Mouse (Mus musculus): ENCODE measurements around the gene 1500009L16Rik. TPM values are rescaled to one million over a fixed set of nuclear protein-coding genes. Genes with fewer than 3 reads are reported as not detected.
A peak's percentile ranks its signal among the peaks of the same experiment; 100 is the strongest.

1500009L16Rik gene
- polyA plus RNA-seq, 1 experiment from 2014 or later, result 44.0 TPM

- ATAC-seq (replicated peaks; ENCODE audit: low FRiP score), result no peak
Observed at GRCm38 (mm10) chr10:83718855-83719474, 3.7 kb upstream of the 1500009L16Rik start.

GRCm38 (mm10) chr10:83723055-83723454 lies 390 bp downstream of the 1500009L16Rik start:
- Histone ChIP-seq H3K9me3 (ENCODE audit: control insufficient read depth, low read length) (peaks cover 3% of the 10 kb centered on the region), H3K4me1 (replicated peaks; ENCODE audit: control insufficient read depth, insufficient read depth, low read length) (peaks cover 8% of the 10 kb centered on the region; the same call in 1 of the 2 replicates), H3K36me3 (ENCODE audit: control insufficient read depth, insufficient read depth, low read length) (no peaks in the 10 kb centered on the region), H3K4me2 (ENCODE audit: low read depth, low read length, severe bottlenecking) (peak overlapping the region; percentile 83), H3K27me3 (ENCODE audit: control insufficient read depth, insufficient read depth, low read length) (no peaks in the 10 kb centered on the region), H3K27ac (ENCODE audit: low read depth, low read length) (no peak overlapping the region), H3K9ac (ENCODE audit: low read length) (peak overlapping the region; percentile 71), H3K4me3 (ENCODE audit: low read depth, low read length) (peak overlapping the region; percentile 67)
- under 1% methylated on average over 22 of the region's 23 CpGs for WGBS
- ATAC-seq (replicated peaks; ENCODE audit: low FRiP score) (peak; percentile 50; the same call in 1 of the 2 replicates), DNase-seq (ENCODE audit: low spot score) (no peak)

More at GRCm38 (mm10) chr10:83718855-83719474, 3.7 kb upstream of the 1500009L16Rik start:
- DNase-seq (ENCODE audit: low spot score), result no peak
- Histone ChIP-seq H3K4me3 (ENCODE audit: low read depth, low read length) (no peak overlapping the region), H3K9ac (ENCODE audit: low read length) (no peak overlapping the region), H3K4me1 (replicated peaks; ENCODE audit: control insufficient read depth, insufficient read depth, low read length) (peaks cover 8% of the 10 kb centered on the region; the same call in 1 of the 2 replicates), H3K36me3 (ENCODE audit: control insufficient read depth, insufficient read depth, low read length) (no peaks in the 10 kb centered on the region), H3K27me3 (ENCODE audit: control insufficient read depth, insufficient read depth, low read length) (no peaks in the 10 kb centered on the region), H3K4me2 (ENCODE audit: low read depth, low read length, severe bottlenecking) (no peak overlapping the region), H3K27ac (ENCODE audit: low read depth, low read length) (no peak overlapping the region), H3K9me3 (ENCODE audit: control insufficient read depth, low read length) (no peaks in the 10 kb centered on the region)
- WGBS, result 87% methylated on average over 12 of the region's 12 CpGs

GRCm38 (mm10) chr10:83724351-83725059 lies 1.8 kb downstream of the 1500009L16Rik start:
- ATAC-seq (replicated peaks; ENCODE audit: low FRiP score), result no peak
- DNase-seq (ENCODE audit: low spot score), result no peak
- H3K9me3 ChIP-seq (ENCODE audit: control insufficient read depth, low read length), result peaks cover 3% of the 10 kb centered on the region
- 86% methylated on average over 15 of the region's 15 CpGs for WGBS
- H3K4me3 ChIP-seq (ENCODE audit: low read depth, low read length), result no peak overlapping the region
- peaks cover 8% of the 10 kb centered on the region; the same call in 1 of the 2 replicates for H3K4me1 ChIP-seq (replicated peaks; ENCODE audit: control insufficient read depth, insufficient read depth, low read length)
- no peak overlapping the region for H3K9ac ChIP-seq (ENCODE audit: low read length)
- H3K4me2 ChIP-seq (ENCODE audit: low read depth, low read length, severe bottlenecking), result no peak overlapping the region
- H3K27me3 ChIP-seq (ENCODE audit: control insufficient read depth, insufficient read depth, low read length), result no peaks in the 10 kb centered on the region
- H3K36me3 ChIP-seq (ENCODE audit: control insufficient read depth, insufficient read depth, low read length), result no peaks in the 10 kb centered on the region
- H3K27ac ChIP-seq (ENCODE audit: low read depth, low read length), result no peak overlapping the region

- H3K9ac ChIP-seq (ENCODE audit: low read length), result no peak overlapping the region
- peaks cover 3% of the 10 kb centered on the region for H3K9me3 ChIP-seq (ENCODE audit: control insufficient read depth, low read length)
- no peak overlapping the region for H3K27ac ChIP-seq (ENCODE audit: low read depth, low read length)
- no peaks in the 10 kb centered on the region for H3K36me3 ChIP-seq (ENCODE audit: control insufficient read depth, insufficient read depth, low read length)
- H3K4me2 ChIP-seq (ENCODE audit: low read depth, low read length, severe bottlenecking), result no peak overlapping the region
- no peak overlapping the region for H3K4me3 ChIP-seq (ENCODE audit: low read depth, low read length)
- ATAC-seq (replicated peaks; ENCODE audit: low FRiP score) (no peak), DNase-seq (ENCODE audit: low spot score) (no peak)
- H3K4me1 ChIP-seq (replicated peaks; ENCODE audit: control insufficient read depth, insufficient read depth, low read length), result peaks cover 8% of the 10 kb centered on the region; the same call in 1 of the 2 replicates
- 85% methylated on average over 11 of the region's 11 CpGs for WGBS
- no peaks in the 10 kb centered on the region for H3K27me3 ChIP-seq (ENCODE audit: control insufficient read depth, insufficient read depth, low read length)
Observed at GRCm38 (mm10) chr10:83726164-83726563, 3.5 kb downstream of the 1500009L16Rik start.

- Histone ChIP-seq H3K27ac (ENCODE audit: low read depth, low read length) (no peak overlapping the region), H3K36me3 (ENCODE audit: control insufficient read depth, insufficient read depth, low read length) (no peaks in the 10 kb centered on the region), H3K4me3 (ENCODE audit: low read depth, low read length) (no peak overlapping the region), H3K27me3 (ENCODE audit: control insufficient read depth, insufficient read depth, low read length) (no peaks in the 10 kb centered on the region), H3K9me3 (ENCODE audit: control insufficient read depth, low read length) (peaks cover 3% of the 10 kb centered on the region), H3K4me2 (ENCODE audit: low read depth, low read length, severe bottlenecking) (no peak overlapping the region), H3K4me1 (replicated peaks; ENCODE audit: control insufficient read depth, insufficient read depth, low read length) (peaks cover 4% of the 10 kb centered on the region; the same call in 1 of the 2 replicates), H3K9ac (ENCODE audit: low read length) (no peak overlapping the region)
- 93% methylated on average over 5 of the region's 5 CpGs for WGBS
- ATAC-seq (replicated peaks; ENCODE audit: low FRiP score) (no peak), DNase-seq (ENCODE audit: low spot score) (no peak)
Observed at GRCm38 (mm10) chr10:83727846-83728245, 5.2 kb downstream of the 1500009L16Rik start.

- no peak for ATAC-seq (replicated peaks; ENCODE audit: low FRiP score)
- H3K4me1 ChIP-seq (replicated peaks; ENCODE audit: control insufficient read depth, insufficient read depth, low read length), result peaks cover 4% of the 10 kb centered on the region; the same call in 1 of the 2 replicates
- no peak overlapping the region for H3K9ac ChIP-seq (ENCODE audit: low read length)
- 84% methylated on average over 6 of the region's 6 CpGs for WGBS
- peaks cover 3% of the 10 kb centered on the region for H3K9me3 ChIP-seq (ENCODE audit: control insufficient read depth, low read length)
- no peaks in the 10 kb centered on the region for H3K27me3 ChIP-seq (ENCODE audit: control insufficient read depth, insufficient read depth, low read length)
- H3K27ac ChIP-seq (ENCODE audit: low read depth, low read length), result no peak overlapping the region
- H3K36me3 ChIP-seq (ENCODE audit: control insufficient read depth, insufficient read depth, low read length), result no peaks in the 10 kb centered on the region
- no peak overlapping the region for H3K4me2 ChIP-seq (ENCODE audit: low read depth, low read length, severe bottlenecking)
- DNase-seq (ENCODE audit: low spot score), result no peak
- H3K4me3 ChIP-seq (ENCODE audit: low read depth, low read length), result no peak overlapping the region
Observed at GRCm38 (mm10) chr10:83728529-83728928, 5.9 kb downstream of the 1500009L16Rik start.

- Histone ChIP-seq H3K4me2 (ENCODE audit: low read depth, low read length, severe bottlenecking) (no peak overlapping the region), H3K27ac (ENCODE audit: low read depth, low read length) (no peak overlapping the region), H3K36me3 (ENCODE audit: control insufficient read depth, insufficient read depth, low read length) (no peaks in the 10 kb centered on the region), H3K27me3 (ENCODE audit: control insufficient read depth, insufficient read depth, low read length) (no peaks in the 10 kb centered on the region), H3K9ac (ENCODE audit: low read length) (no peak overlapping the region), H3K9me3 (ENCODE audit: control insufficient read depth, low read length) (peaks cover 3% of the 10 kb centered on the region), H3K4me3 (ENCODE audit: low read depth, low read length) (no peak overlapping the region), H3K4me1 (replicated peaks; ENCODE audit: control insufficient read depth, insufficient read depth, low read length) (no peaks in the 10 kb centered on the region; the same call in 1 of the 2 replicates)
- 80% methylated on average over 3 of the region's 3 CpGs for WGBS
- no peak for ATAC-seq (replicated peaks; ENCODE audit: low FRiP score)
- DNase-seq (ENCODE audit: low spot score), result no peak
Observed at GRCm38 (mm10) chr10:83729076-83729475, 6.4 kb downstream of the 1500009L16Rik start.

GRCm38 (mm10) chr10:83729492-83729891 lies 6.8 kb downstream of the 1500009L16Rik start:
- WGBS, result 32% methylated on average over 7 of the region's 7 CpGs
- peaks cover 3% of the 10 kb centered on the region for H3K9me3 ChIP-seq (ENCODE audit: control insufficient read depth, low read length)

More at GRCm38 (mm10) chr10:83729492-83729891, 6.8 kb downstream of the 1500009L16Rik start:
- no peak overlapping the region for H3K4me3 ChIP-seq (ENCODE audit: low read depth, low read length)
- ATAC-seq (replicated peaks; ENCODE audit: low FRiP score) (no peak), DNase-seq (ENCODE audit: low spot score) (peak; percentile 89)
- H3K9ac ChIP-seq (ENCODE audit: low read length), result no peak overlapping the region
- no peak overlapping the region for H3K4me2 ChIP-seq (ENCODE audit: low read depth, low read length, severe bottlenecking)
- H3K4me1 ChIP-seq (replicated peaks; ENCODE audit: control insufficient read depth, insufficient read depth, low read length), result no peaks in the 10 kb centered on the region; the same call in 1 of the 2 replicates
- H3K27me3 ChIP-seq (ENCODE audit: control insufficient read depth, insufficient read depth, low read length), result no peaks in the 10 kb centered on the region
- H3K36me3 ChIP-seq (ENCODE audit: control insufficient read depth, insufficient read depth, low read length), result no peaks in the 10 kb centered on the region
- H3K27ac ChIP-seq (ENCODE audit: low read depth, low read length), result no peak overlapping the region

Measured in forebrain, embryonic 11.5 days (tissue).